Mouse (Mus musculus) cerebellum, adult 2 months (tissue): ENCODE data around the gene Fam241b.

ENCODE experiments used
- CTCF ChIP-seq: fragments of 200-500 bp; IDR thresholded peaks from 2 replicates; pipeline ENCODE4 v1.5.1; 2011; ENCODE audit warnings: low read depth, mild to moderate bottlenecking, control low read depth, low read length, moderate library complexity, borderline replicate concordance; ENCODE audit not compliant: insufficient read depth
- POLR2A ChIP-seq: fragments of 200-500 bp; IDR thresholded peaks from 2 replicates; pipeline ENCODE4 v1.6.1; 2011; ENCODE audit warnings: low read length, control low read depth, borderline replicate concordance; ENCODE audit not compliant: insufficient read depth

- no peak for TF ChIP-seq CTCF
- no peak for TF ChIP-seq POLR2A
These were observed 83.4 kb downstream of the Fam241b start for GRCm38 (mm10) chr10:62060224-62060913.
